Mouse (Mus musculus) lung, postnatal 0 days (tissue): ENCODE results near the gene Wfdc8. TPM values are rescaled to one million over a fixed set of nuclear protein-coding genes. Genes with fewer than 3 reads are reported as not detected.

Source experiments
- ATAC-seq: fragments of 200-750 bp; cut with Nextera tagmentation; 2 replicates; pipeline ENCODE4 v1.8.0; 2017; ENCODE audit warnings: moderate library complexity
- DNase-seq: peaks from one replicate; pipeline ENCODE4 v3.0.0-alpha.2; 2016; ENCODE audit warnings: low spot score
- H3K27ac ChIP-seq: fragments of 300-500 bp; sonication (generic); 2 replicates; pipeline ENCODE4 v1.5.1; 2014; ENCODE audit warnings: antibody characterized with exemption, mild to moderate bottlenecking, low read length, mixed read lengths
- H3K27me3 ChIP-seq: fragments of 300-500 bp; sonication (generic); replicated peaks from 2 replicates; pipeline ENCODE4 v1.6.1; 2014; ENCODE audit warnings: low read length, mixed read lengths; ENCODE audit not compliant: insufficient read depth
- H3K36me3 ChIP-seq: fragments of 300-500 bp; sonication (generic); 2 replicates; pipeline ENCODE4 v1.6.1; 2014; ENCODE audit warnings: low read length, mixed read lengths; ENCODE audit not compliant: insufficient read depth
- H3K4me1 ChIP-seq: fragments of 300-500 bp; sonication (generic); 2 replicates; pipeline ENCODE4 v1.6.1; 2014; ENCODE audit warnings: antibody characterized with exemption, low read depth, low read length, mixed read lengths; ENCODE audit not compliant: insufficient read depth
- H3K4me2 ChIP-seq: fragments of 300-500 bp; sonication (generic); replicated peaks from 2 replicates; pipeline ENCODE4 v1.6.1; 2014; ENCODE audit warnings: low read depth, mild to moderate bottlenecking, low read length, moderate library complexity, mixed read lengths
- H3K4me3 ChIP-seq: fragments of 300-500 bp; sonication (generic); 2 replicates; pipeline ENCODE4 v1.5.1; 2014; ENCODE audit warnings: low read depth, low read length
- H3K9ac ChIP-seq: fragments of 300-500 bp; sonication (generic); replicated peaks from 2 replicates; pipeline ENCODE4 v1.6.1; 2014; ENCODE audit warnings: low read depth, mild to moderate bottlenecking
- H3K9me3 ChIP-seq: fragments of 300-500 bp; sonication (generic); 2 replicates; pipeline ENCODE4 v1.6.1; 2016; ENCODE audit warnings: low read length, mixed read lengths
- CTCF ChIP-seq: IDR thresholded peaks from 2 replicates; pipeline ENCODE4 v1.5.1; 2016; ENCODE audit warnings: antibody characterized with exemption, mild to moderate bottlenecking
- EP300 ChIP-seq: IDR thresholded peaks from 2 replicates; pipeline ENCODE4 v1.6.1; 2016; ENCODE audit warnings: antibody characterized with exemption, mild to moderate bottlenecking, control low read depth
- WGBS: fragments of 180-500 bp; shearing (Covaris S2); extraction: QIAGEN DNeasy Blood & Tissue Kit; methylation state at CpG from one replicate; pipeline ENCODE4 v1.1.7; 2014; 5-methylcytosine and 5-hydroxymethylcytosine counted together
- polyA plus RNA-seq: library from polyadenylated mRNA; unstranded; fragments of >200 nt; fragmentation: Nextera tagmentation; extraction: Ambion mirVana; gene quantifications from 2 replicates; pipeline ENCODE4 v1.2.1, GENCODE M21; 2015

Gene Wfdc8
- polyA plus RNA-seq, 1 experiment from 2014 or later = 0.36 TPM

DNA sequence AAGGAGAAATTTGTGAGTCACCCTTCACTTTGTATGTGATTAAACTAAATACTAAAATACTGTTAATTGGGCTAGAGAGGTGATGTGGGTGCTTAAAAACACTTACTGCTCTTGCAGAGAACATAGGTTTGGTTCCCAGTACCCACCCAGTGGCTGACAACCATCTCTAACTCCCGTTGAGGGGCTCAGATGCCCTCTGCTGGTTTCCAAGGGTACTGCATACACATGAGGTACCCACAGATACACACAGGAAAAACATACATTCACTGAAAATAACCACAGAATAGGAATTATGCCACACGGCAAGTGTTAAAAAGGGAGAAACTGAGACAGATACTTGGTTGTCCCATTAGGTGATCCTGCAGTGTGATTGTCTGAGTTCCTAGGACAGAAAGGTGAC, 46.4 kb downstream of the Wfdc8 start:
- no peak overlapping the region for H3K4me2 ChIP-seq
- WGBS = 83% methylated on average over 2 of the region's 2 CpGs
- H3K4me3 ChIP-seq = no peak overlapping the region
- H3K4me1 ChIP-seq = 0 out of 2 replicates have a peak, but pooled peaks cover 5% of the 10 kb centered on the region
- no peaks in the 10 kb centered on the region for H3K27me3 ChIP-seq
- no peaks in the 10 kb centered on the region for H3K36me3 ChIP-seq
- H3K9ac ChIP-seq = no peak overlapping the region
- ATAC-seq = no peak
- TF ChIP-seq EP300 (no peak), CTCF (peak; percentile 48)
- H3K27ac ChIP-seq = no peak overlapping the region
- H3K9me3 ChIP-seq = no peaks in the 10 kb centered on the region
- DNase-seq = no peak

DNA sequence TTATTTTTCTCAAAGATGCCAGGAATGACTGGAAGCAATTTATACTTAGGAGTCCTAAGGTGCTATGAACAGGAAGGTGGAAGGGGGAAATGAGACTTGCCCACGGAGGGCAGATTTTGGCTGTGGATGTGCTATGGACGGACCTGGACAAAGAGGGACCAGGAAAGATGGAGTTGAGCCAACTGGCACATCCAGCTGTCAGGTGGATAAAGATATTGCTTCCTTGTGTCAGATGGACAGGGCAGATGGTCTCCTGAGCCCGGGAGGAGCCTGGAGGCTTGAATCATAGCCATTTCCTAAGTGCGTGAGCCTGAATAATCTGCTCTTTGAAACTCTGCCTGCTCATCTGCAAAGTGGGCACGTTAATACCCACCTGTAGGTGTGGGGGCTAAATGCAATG, 49.1 kb downstream of the Wfdc8 start:
- 0 out of 2 replicates have a peak, but pooled peaks cover 5% of the 10 kb centered on the region for H3K4me1 ChIP-seq
- peak overlapping the region; percentile 11; the same call in 1 of the 2 replicates for H3K4me2 ChIP-seq
- TF ChIP-seq EP300 (no peak), CTCF (no peak)
- ATAC-seq (no peak), DNase-seq (no peak)
- no peaks in the 10 kb centered on the region for H3K36me3 ChIP-seq
- no peaks in the 10 kb centered on the region for H3K27me3 ChIP-seq
- no peaks in the 10 kb centered on the region for H3K9me3 ChIP-seq
- H3K4me3 ChIP-seq = peak overlapping the region; percentile 43; the same call in 1 of the 2 replicates
- 60% methylated on average over 5 of the region's 5 CpGs for WGBS
- H3K9ac ChIP-seq = no peak overlapping the region
- H3K27ac ChIP-seq = no peak overlapping the region

DNA sequence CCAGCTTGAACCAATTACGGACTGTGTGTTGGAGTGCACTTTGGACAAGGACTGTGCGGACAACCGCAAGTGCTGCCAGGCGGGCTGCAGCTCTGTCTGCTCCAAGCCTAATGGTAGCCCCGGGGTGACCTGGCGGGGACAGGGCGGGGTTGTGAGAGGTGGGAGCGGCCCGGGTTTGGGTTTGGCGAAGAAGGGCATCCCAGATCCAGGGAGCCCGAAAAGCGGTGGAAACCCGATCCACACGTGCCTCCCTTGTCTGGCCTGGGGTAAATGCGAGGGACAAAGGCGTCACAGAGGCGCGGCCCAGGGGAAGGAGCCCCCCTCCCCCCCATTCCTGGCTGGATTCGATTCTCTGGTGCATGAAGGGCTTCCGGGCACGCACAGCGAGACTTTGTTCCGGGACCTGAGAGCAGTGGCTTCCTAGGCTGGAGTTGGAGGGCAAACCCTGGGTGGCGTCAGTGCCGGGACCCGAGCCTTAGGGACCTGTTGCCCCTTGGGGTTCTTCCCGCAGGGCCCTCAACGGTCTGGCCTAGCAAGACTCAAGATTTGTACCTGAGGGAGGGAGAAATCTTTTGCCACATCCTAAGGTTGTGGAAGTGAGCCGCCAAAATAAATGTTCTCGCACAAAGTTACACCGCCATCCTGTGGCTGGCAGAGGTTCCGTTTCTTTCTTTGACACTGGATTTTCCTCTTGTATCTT, 49.9 kb downstream of the Wfdc8 start:
- no peaks in the 10 kb centered on the region for H3K36me3 ChIP-seq
- no peaks in the 10 kb centered on the region for H3K27me3 ChIP-seq
- 0 out of 2 replicates have a peak, but pooled peaks cover 5% of the 10 kb centered on the region for H3K4me1 ChIP-seq
- peak overlapping the region; percentile 64 for H3K27ac ChIP-seq
- peak overlapping the region; percentile 66 for H3K4me2 ChIP-seq
- TF ChIP-seq EP300 (no peak), CTCF (peak; percentile 72)
- no peaks in the 10 kb centered on the region for H3K9me3 ChIP-seq
- peak; percentile 82 for DNase-seq
- peak overlapping the region; percentile 43 for H3K4me3 ChIP-seq
- peak; percentile 37 for ATAC-seq
- under 1% methylated on average over 30 of the region's 32 CpGs for WGBS
- peak overlapping the region; percentile 47 for H3K9ac ChIP-seq

DNA sequence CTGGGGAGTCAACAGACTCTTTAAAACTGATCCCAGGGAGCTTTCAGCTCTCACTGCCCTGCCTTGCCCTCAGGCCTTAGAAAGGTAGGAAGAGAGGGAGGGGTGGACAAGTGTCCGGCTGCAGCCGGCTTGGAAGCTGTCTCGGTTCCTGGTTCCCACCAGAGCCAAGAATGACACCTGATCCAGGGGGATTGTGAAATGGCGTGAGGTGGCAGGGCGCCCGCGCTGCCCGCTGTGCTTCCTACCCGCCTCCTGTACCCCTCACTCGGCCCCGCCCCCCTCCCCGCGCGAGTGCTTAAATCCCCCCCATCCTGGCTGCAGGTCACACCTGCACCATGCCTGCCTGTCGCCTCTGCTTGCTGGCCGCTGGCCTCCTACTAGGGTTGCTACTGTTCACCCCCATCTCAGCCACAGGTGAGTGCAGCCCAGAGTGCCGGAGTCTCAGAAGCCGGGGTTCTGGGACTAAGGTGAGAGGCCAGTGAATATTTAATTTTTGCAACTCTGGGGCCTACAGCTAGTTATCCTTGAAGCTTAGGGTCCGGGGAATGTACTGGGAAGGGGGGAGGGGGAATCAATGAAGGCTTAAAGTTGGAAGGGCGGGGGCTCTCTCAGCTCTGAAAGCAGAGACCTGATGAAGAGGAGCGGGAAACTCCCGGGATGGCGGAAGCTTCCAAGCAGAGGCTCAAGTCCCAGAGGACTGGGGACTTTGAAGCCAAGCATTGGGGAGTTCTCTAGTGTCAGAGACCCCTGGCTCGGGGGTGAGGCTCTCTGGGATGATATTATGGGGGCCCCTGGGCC, 50.8 kb downstream of the Wfdc8 start, which contains the start of gene Wfdc2:
Gene Wfdc2 (plus strand): TSS at position 23 of the 798 bp plus-strand sequence.
- Histone ChIP-seq H3K9me3 (no peaks in the 10 kb centered on the region), H3K4me2 (peak within 1 kb of the TSS; percentile 66), H3K27me3 (no peaks in the 10 kb centered on the region), H3K36me3 (no peaks in the 10 kb centered on the region), H3K4me1 (0 out of 2 replicates have a peak, but pooled peaks cover 5% of the 10 kb centered on the region), H3K27ac (peak within 1 kb of the TSS; percentile 64), H3K9ac (peak within 1 kb of the TSS; percentile 47), H3K4me3 (peak within 1 kb of the TSS; percentile 43)
- no peak for TF ChIP-seq EP300
- no peak for TF ChIP-seq CTCF
- ATAC-seq (peak; percentile 76), DNase-seq (peak; percentile 84)
- WGBS = 8% methylated on average over 19 of the region's 24 CpGs

DNA sequence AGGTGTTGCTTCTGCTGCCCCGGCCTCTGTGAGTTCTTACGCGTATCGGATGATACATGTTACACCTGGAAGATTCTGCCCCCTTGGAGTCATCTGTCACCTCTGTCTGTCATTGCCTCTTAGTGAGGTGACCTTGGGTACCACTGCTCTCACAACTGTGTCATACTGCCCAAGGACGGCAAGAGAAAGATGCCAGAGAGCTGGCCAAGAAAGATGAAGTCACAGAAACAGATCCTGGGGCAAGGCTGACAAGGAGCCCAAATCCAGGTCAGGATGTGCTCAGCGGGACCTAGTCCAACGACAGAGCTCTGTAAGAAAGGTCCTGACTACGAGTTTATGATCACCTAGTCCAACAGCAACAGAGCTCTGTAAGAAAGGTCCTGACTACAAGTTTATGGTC, 53.3 kb downstream of the Wfdc8 start:
- no peak for DNase-seq
- Histone ChIP-seq H3K9me3 (no peaks in the 10 kb centered on the region), H3K27me3 (no peaks in the 10 kb centered on the region), H3K9ac (no peak overlapping the region), H3K4me1 (0 out of 2 replicates have a peak, but pooled peaks cover 5% of the 10 kb centered on the region), H3K4me3 (no peak overlapping the region), H3K4me2 (no peak overlapping the region), H3K27ac (no peak overlapping the region), H3K36me3 (no peaks in the 10 kb centered on the region)
- WGBS = 82% methylated on average over 8 of the region's 8 CpGs
- TF ChIP-seq EP300 = no peak
- no peak for TF ChIP-seq CTCF
- no peak for ATAC-seq

DNA sequence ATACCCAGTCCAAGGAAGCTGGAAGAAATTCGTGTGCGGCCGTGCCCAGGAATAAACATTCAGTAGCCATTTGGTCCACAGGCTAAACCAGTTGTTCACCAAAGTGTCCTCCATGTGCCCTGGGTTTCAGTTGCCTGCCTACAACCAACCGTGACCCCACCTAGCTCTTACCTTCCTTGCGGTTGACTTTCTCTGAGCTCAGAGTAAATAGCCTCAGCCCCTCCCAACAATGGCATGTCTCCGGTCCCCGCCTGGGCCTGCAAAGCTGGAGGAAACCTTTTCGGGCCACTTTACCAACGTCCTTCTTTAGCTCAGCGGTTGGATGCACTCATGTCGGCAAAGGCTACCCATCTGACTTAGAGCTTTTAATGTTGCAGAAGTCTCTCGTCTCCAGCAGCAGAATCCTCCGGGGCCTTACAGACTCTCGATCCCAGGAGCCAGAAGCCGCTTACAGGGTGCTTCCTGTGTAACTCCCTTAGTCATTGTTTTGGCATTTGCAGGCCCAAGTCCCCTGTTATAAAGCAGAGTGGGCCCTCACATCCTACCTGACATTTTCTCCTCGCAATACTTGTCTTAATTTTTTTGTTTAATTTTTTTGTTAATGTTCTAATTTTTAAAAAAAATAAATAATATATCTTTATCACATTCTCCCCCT, 54.3 kb downstream of the Wfdc8 start:
- 0 out of 2 replicates have a peak, but pooled peaks cover 5% of the 10 kb centered on the region for H3K4me1 ChIP-seq
- WGBS = 33% methylated on average over 16 of the region's 16 CpGs
- peak; percentile 71 for ATAC-seq
- peak; percentile 34; the same call in 1 of the 2 replicates for TF ChIP-seq EP300
- no peak for TF ChIP-seq CTCF
- DNase-seq = peak; percentile 76
- no peaks in the 10 kb centered on the region for H3K36me3 ChIP-seq
- no peaks in the 10 kb centered on the region for H3K9me3 ChIP-seq
- H3K9ac ChIP-seq = no peak overlapping the region
- no peak overlapping the region for H3K4me2 ChIP-seq
- peak overlapping the region; percentile 72 for H3K27ac ChIP-seq
- no peaks in the 10 kb centered on the region for H3K27me3 ChIP-seq
- H3K4me3 ChIP-seq = no peak overlapping the region
